ENCODE assay signal across 10 mouse cellular contexts in genomic region chr2:127507967-127508660, GRCm38 (mm10). TPM values are rescaled to one million over a fixed set of nuclear protein-coding genes. Genes with fewer than 3 reads are reported as not detected.
DNase-seq lines count a peak whose midpoint lies in the region; ATAC-seq and TF ChIP-seq lines count a peak whose summit lies in the region.
"Had no signal": no experiment of that assay in that cellular context is flagged by ENCODE, and none has a peak within 500 bp of the region (broad histone marks: within the 10 kb centered on the region; RNA-seq: fewer than 3 reads in every experiment).

No protein-coding gene starts in this region.

- peak overlapping the region; percentile 55 for H3K27ac ChIP-seq in midbrain, postnatal 0 days (ENCODE audit: low read depth, low read length)
- H3K27ac ChIP-seq in midbrain, embryonic 10.5 days (replicated peaks), result no peak overlapping the region
- peak overlapping the region; percentile 72 for H3K27ac ChIP-seq in stomach, embryonic 16.5 days (ENCODE audit: low read length)

- no peak for ATAC-seq in midbrain, postnatal 0 days (ENCODE audit: low FRiP score)
- ATAC-seq in stomach, embryonic 16.5 days (ENCODE audit: insufficient read depth, low FRiP score), result peak; percentile 23; the same call in 1 of the 2 replicates

- 0 out of 2 replicates have a peak, but pooled peaks cover 3% of the 10 kb centered on the region for H3K4me1 ChIP-seq in midbrain, postnatal 0 days (ENCODE audit: insufficient read depth, low read length)
- peaks cover 26% of the 10 kb centered on the region for H3K4me1 ChIP-seq in midbrain, embryonic 10.5 days
- 0 out of 2 replicates have a peak, but pooled peaks cover 7% of the 10 kb centered on the region for H3K4me1 ChIP-seq in stomach, embryonic 16.5 days (ENCODE audit: control insufficient read depth, insufficient read depth, low read length)

- peak; percentile 64 to 66 for DNase-seq in cerebellum, adult 18-20 months
- no peak for DNase-seq in cerebellum, adult 8-10 months
- peak; percentile 63 for DNase-seq in midbrain, postnatal 0 days (ENCODE audit: low spot score)
- no peak for DNase-seq in midbrain, embryonic 10.5 days (ENCODE audit: low spot score)
- peak; percentile 50 to 51 for DNase-seq in kidney, postnatal 25 days
- no peak for DNase-seq in Muller cell, postnatal 12 days (ENCODE audit: inconsistent ontology term)
- no peak for DNase-seq in retina, postnatal 1 day
- DNase-seq: heart, postnatal 10 days had no signal

- no peaks in the 10 kb centered on the region for H3K27me3 ChIP-seq in midbrain, postnatal 0 days (ENCODE audit: insufficient read depth, low read length)
- H3K27me3 ChIP-seq in midbrain, embryonic 10.5 days (ENCODE audit: low read depth, poor library complexity, severe bottlenecking), result peaks cover 18% of the 10 kb centered on the region
- no peaks in the 10 kb centered on the region for H3K27me3 ChIP-seq in stomach, embryonic 16.5 days (ENCODE audit: control insufficient read depth, insufficient read depth, low read length)

- H3K36me3 ChIP-seq in midbrain, postnatal 0 days (ENCODE audit: insufficient read depth, low read length), result 0 out of 2 replicates have a peak, but pooled peaks cover 11% of the 10 kb centered on the region
- H3K36me3 ChIP-seq in midbrain, embryonic 10.5 days, result no peaks in the 10 kb centered on the region
- no peaks in the 10 kb centered on the region for H3K36me3 ChIP-seq in stomach, embryonic 16.5 days (ENCODE audit: control insufficient read depth, insufficient read depth, low read length)

- no peak for TF ChIP-seq CTCF in midbrain, postnatal 0 days (IDR thresholded peaks at IDR 0.05)

- H3K4me3 ChIP-seq in midbrain, postnatal 0 days (ENCODE audit: low read depth, low read length), result no peak overlapping the region
- no peak overlapping the region for H3K4me3 ChIP-seq in midbrain, embryonic 10.5 days
- H3K4me3 ChIP-seq in stomach, embryonic 16.5 days (replicated peaks; ENCODE audit: low read length), result no peak overlapping the region
- H3K4me3 ChIP-seq: erythroblast, embryonic 14.5 days had no signal

- H3K9me3 ChIP-seq in midbrain, postnatal 0 days (ENCODE audit: low read length), result no peaks in the 10 kb centered on the region
- no peaks in the 10 kb centered on the region for H3K9me3 ChIP-seq in midbrain, embryonic 10.5 days (replicated peaks)
- H3K9me3 ChIP-seq in stomach, embryonic 16.5 days (replicated peaks; ENCODE audit: control insufficient read depth, low read length), result no peaks in the 10 kb centered on the region

- 63% methylated on average over 7 of the region's 7 CpGs for WGBS in midbrain, postnatal 0 days
- WGBS in midbrain, embryonic 10.5 days, result 61% methylated on average over 7 of the region's 7 CpGs
- WGBS in stomach, embryonic 16.5 days, result 61% methylated on average over 7 of the region's 7 CpGs

- no peak overlapping the region for H3K9ac ChIP-seq in midbrain, postnatal 0 days (replicated peaks; ENCODE audit: low read length, poor library complexity, severe bottlenecking)
- H3K9ac ChIP-seq in stomach, embryonic 16.5 days (ENCODE audit: low read length), result no peak overlapping the region

- H3K4me2 ChIP-seq in midbrain, postnatal 0 days (ENCODE audit: low read depth, low read length, poor library complexity, severe bottlenecking), result no peak overlapping the region
- H3K4me2 ChIP-seq in stomach, embryonic 16.5 days (ENCODE audit: low read depth, low read length), result no peak overlapping the region

RNA-seq across cellular contexts. Expression of gene Kcnip3, which starts 13.8 kb away (rescaled TPM):
- 24.6 and 33.2 TPM in 2 replicates for total RNA-seq in midbrain, postnatal 0 days (2014; rRNA removed)
- polyA plus RNA-seq in midbrain, postnatal 0 days (2015; fragmentation: Nextera tagmentation; extraction: Ambion mirVana), result 14.2 and 17.1 TPM in 2 replicates
- polyA plus RNA-seq in midbrain, embryonic 10.5 days (2016; fragmentation: Nextera tagmentation; extraction: Ambion mirVana), result 1.8 and 2.6 TPM in 2 replicates
- 3.1 and 3.6 TPM in 2 replicates for polyA plus RNA-seq in stomach, embryonic 16.5 days (2015; fragmentation: Nextera tagmentation; extraction: Ambion mirVana)

RNA-seq across cellular contexts. Expression of gene Prom2, which starts 33.2 kb away (rescaled TPM):
- total RNA-seq in midbrain, postnatal 0 days (2014; rRNA removed), result 0.44 TPM in 1 of 2 replicates, not detected in the other
- 0.06 and 0.09 TPM in 2 replicates for polyA plus RNA-seq in midbrain, postnatal 0 days (2015; fragmentation: Nextera tagmentation; extraction: Ambion mirVana)
- 0.28 and 0.43 TPM in 2 replicates for polyA plus RNA-seq in midbrain, embryonic 10.5 days (2016; fragmentation: Nextera tagmentation; extraction: Ambion mirVana)
- 21.1 and 30.0 TPM in 2 replicates for polyA plus RNA-seq in stomach, embryonic 16.5 days (2015; fragmentation: Nextera tagmentation; extraction: Ambion mirVana)
- polyA plus RNA-seq: erythroblast, embryonic 14.5 days had no signal

Comparison
In these comparisons a context has a peak if more than half of its experiments do, and no peak if none do; other contexts are left out.
1. DNase-seq: peak in cerebellum, adult 18-20 months (2 of 2), midbrain, postnatal 0 days (single experiment) and kidney, postnatal 25 days (2 of 2); none in cerebellum, adult 8-10 months (single experiment), midbrain, embryonic 10.5 days (single experiment), Muller cell, postnatal 12 days (single experiment) and retina, postnatal 1 day (single experiment).
2. RNA of gene Prom2, which starts 33.2 kb away (polyA plus RNA-seq): 21.1 to 30.0 TPM in stomach, embryonic 16.5 days; 0.28 to 0.43 TPM in midbrain, embryonic 10.5 days and 0.06 to 0.09 TPM in midbrain, postnatal 0 days; every median in the first group is over 10 times any median in the second.